Mouse (Mus musculus) C2C12 (cell line): ENCODE measurements around the gene Scn4a. TPM values are rescaled to one million over a fixed set of nuclear protein-coding genes. Genes with fewer than 3 reads are reported as not detected.
A peak's percentile ranks its signal among the peaks of the same experiment; 100 is the strongest.

Source experiments
- H3K27me3 ChIP-seq: one replicate; pipeline ENCODE4 v1.6.1; 2011; ENCODE audit not compliant: control insufficient read depth, insufficient read depth, insufficient read length
- H3K36me3 ChIP-seq: one replicate; pipeline ENCODE4 v1.6.1; 2011; ENCODE audit not compliant: control insufficient read depth, insufficient read depth
- H3K4me3 ChIP-seq: one replicate; pipeline ENCODE4 v1.5.1; 2011; ENCODE audit warnings: mild to moderate bottlenecking, control low read depth; ENCODE audit not compliant: poor library complexity, insufficient read depth, severe bottlenecking
- H3K79me2 ChIP-seq: one replicate; pipeline ENCODE4 v1.6.1; 2011; ENCODE audit not compliant: control insufficient read depth, insufficient read depth
- H3K79me3 ChIP-seq: one replicate; pipeline ENCODE4 v1.6.1; 2011; ENCODE audit warnings: low read depth, control low read depth
- H3ac ChIP-seq: one replicate; pipeline ENCODE3; 2011; ENCODE audit warnings: low read depth; ENCODE audit not compliant: control insufficient read depth, insufficient read length
- CEBPB ChIP-seq: IDR thresholded peaks from one replicate; pipeline ENCODE4 v1.6.1; 2011; ENCODE audit warnings: low read depth, mild to moderate bottlenecking, control low read depth, moderate library complexity
- CTCF ChIP-seq: IDR thresholded peaks from one replicate; pipeline ENCODE4 v1.5.1; 2011; ENCODE audit not compliant: control insufficient read depth, insufficient read depth, insufficient read length
- FOSL1 ChIP-seq: IDR thresholded peaks from one replicate; pipeline ENCODE4 v1.8.0; 2011; ENCODE audit warnings: mild to moderate bottlenecking, low read length; ENCODE audit not compliant: poor library complexity, insufficient read depth, severe bottlenecking
- MAX ChIP-seq: IDR thresholded peaks from one replicate; pipeline ENCODE4 v1.6.1; 2011; ENCODE audit warnings: mild to moderate bottlenecking, control low read depth
- MYOD1 ChIP-seq: IDR thresholded peaks from one replicate; pipeline ENCODE4 v1.6.1; 2011; ENCODE audit warnings: low read depth; ENCODE audit not compliant: control insufficient read depth, insufficient read length
- MYOG ChIP-seq: IDR thresholded peaks from one replicate; pipeline ENCODE4 v1.6.1; 2011; ENCODE audit not compliant: control insufficient read depth, insufficient read length; ENCODE audit errors: extremely low read depth
- USF1 ChIP-seq: IDR thresholded peaks from one replicate; pipeline ENCODE4 v1.6.1; 2011; ENCODE audit warnings: low read depth, mild to moderate bottlenecking, control low read depth, moderate library complexity
- polyA plus RNA-seq: library from polyadenylated mRNA; unstranded; fragments of >200 nt; fragmentation: generic; extraction: Trizol; gene quantifications from one replicate; pipeline ENCODE4 v1.2.1, GENCODE M21; 2012; ENCODE audit warnings: missing spikeins

Scn4a gene
- polyA plus RNA-seq, 1 experiment: 0.02 TPM

DNA sequence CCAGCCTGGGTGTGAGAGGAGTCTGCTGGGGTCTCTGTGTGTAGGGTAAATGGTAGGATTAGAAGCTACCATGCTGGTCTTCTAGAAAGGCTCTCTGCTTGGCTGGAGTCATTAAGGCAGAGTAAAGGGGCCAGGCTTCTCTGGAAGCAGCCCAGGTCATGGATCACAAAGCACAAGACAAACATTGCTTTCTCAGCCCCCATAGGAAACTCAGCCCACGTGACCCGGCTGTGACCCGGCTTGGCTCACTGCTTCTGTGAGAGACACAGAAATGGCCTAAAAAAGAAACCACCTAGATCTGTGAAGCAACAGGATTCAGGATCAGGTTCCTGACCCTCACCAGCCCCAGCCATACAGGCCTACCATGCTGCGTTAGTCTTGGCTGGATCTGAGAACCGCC lies 28.2 kb downstream of the Scn4a start:
- no peak overlapping the region for H3K4me3 ChIP-seq
- H3K79me3 ChIP-seq: no peaks in the 10 kb centered on the region
- H3K79me2 ChIP-seq: no peaks in the 10 kb centered on the region
- H3K27me3 ChIP-seq: peaks cover 37% of the 10 kb centered on the region
- TF ChIP-seq CTCF (no peak), MYOD1 (no peak), USF1 (peak; percentile 56), FOSL1 (no peak)
- no peak overlapping the region for H3ac ChIP-seq
- no peaks in the 10 kb centered on the region for H3K36me3 ChIP-seq

DNA sequence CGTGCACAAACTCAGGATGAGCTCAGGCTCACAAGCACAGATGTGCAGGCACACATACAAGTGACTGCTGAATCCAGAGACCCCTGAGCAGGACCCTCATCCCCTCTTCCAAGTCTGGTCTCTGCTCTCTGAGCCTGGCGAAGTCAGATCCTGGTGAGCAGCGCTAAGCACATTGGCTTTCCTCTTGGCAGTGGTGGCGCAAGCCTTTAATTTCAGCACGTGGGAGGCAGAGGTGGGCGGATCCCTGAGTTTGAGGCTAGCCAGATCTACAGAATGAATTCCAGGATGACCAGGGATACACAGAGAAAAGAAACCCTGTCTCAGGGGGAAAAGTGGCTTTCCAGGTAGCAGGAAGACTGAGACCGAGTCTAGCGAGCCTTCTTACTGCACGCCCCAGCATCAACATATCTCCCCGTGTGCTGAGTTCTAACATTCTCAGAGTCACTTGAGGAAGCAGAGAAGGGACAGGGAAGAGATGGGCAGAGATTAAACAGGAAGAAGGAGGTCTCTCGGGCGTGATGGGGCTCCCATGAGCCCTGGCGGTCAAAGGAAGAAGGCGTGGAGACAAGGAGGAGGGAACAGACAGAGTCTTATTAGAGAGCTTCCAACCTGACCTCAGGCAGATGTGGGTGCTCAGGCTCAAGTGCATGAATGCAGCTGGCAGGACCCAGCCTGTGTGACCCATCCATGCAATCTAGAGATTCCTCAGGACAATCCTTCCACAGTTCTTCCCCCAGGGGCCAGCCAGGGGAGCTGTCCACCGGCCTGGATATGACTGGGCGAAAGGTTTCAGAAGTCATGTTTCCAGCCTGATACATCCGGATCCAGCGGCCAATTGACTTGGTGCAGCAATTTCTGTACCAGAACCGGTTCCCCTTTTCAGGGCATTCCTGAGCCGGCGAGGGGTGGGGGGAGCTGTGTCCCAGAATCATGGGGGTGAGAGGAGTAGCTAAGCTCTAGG lies 34.4 kb downstream of the Scn4a start:
- Histone ChIP-seq H3ac (no peak overlapping the region), H3K79me3 (no peaks in the 10 kb centered on the region), H3K4me3 (no peak overlapping the region), H3K27me3 (peaks cover 66% of the 10 kb centered on the region), H3K36me3 (no peaks in the 10 kb centered on the region), H3K79me2 (no peaks in the 10 kb centered on the region)
- TF ChIP-seq USF1: no peak
- no peak for TF ChIP-seq CEBPB
- no peak for TF ChIP-seq CTCF
- no peak for TF ChIP-seq MYOD1
- TF ChIP-seq MYOG: no peak
- TF ChIP-seq MAX: no peak
- TF ChIP-seq FOSL1: no peak

DNA sequence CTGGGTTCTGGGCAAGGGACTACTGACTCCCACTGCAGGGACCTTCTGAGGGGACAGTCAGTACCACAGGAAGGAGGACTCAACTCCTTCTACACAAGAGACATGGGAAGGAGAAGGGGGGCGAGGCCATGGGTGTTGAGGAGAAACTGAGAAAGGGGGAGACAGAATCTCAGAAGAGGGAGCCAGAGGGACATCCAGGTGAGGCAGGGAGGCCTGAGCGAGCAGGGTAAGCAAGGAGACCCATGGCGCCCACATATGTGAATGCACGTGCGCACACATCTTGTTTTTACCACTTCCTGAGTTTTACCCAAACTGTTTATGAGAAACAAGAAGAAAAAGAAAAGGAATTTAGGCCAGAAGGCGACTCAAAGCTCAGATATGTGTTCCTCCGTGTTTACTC lies 35.3 kb downstream of the Scn4a start:
- Histone ChIP-seq H3K27me3 (peaks cover 71% of the 10 kb centered on the region), H3ac (no peak overlapping the region), H3K79me3 (no peaks in the 10 kb centered on the region), H3K79me2 (no peaks in the 10 kb centered on the region), H3K4me3 (no peak overlapping the region), H3K36me3 (no peaks in the 10 kb centered on the region)
- TF ChIP-seq MYOG: no peak
- TF ChIP-seq MAX: no peak
- TF ChIP-seq USF1: no peak
- TF ChIP-seq MYOD1: no peak
- TF ChIP-seq FOSL1: no peak
- TF ChIP-seq CTCF: no peak
- TF ChIP-seq CEBPB: no peak

DNA sequence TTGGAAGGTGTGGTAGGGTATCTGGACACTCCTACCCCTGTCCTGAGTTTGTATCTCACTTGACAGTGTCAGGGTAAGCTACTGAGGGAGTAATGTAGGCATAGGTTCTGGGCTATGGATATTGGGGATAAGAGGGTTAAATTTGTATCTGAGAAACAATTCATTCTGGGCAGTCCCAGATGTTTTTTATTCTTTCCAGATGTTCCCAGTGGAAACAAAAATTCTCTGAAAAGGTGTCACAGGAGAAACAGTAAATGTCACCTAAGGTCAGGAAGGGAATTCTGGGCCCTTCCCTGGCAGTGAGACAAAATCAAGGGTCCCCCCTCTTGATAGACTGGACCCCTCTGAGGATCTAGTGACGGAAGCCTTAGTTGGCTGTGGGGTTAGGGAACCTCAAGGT lies 36.7 kb downstream of the Scn4a start:
- H3K36me3 ChIP-seq: no peaks in the 10 kb centered on the region
- no peaks in the 10 kb centered on the region for H3K79me2 ChIP-seq
- peaks cover 71% of the 10 kb centered on the region for H3K27me3 ChIP-seq
- H3ac ChIP-seq: no peak overlapping the region
- TF ChIP-seq MYOD1 (no peak), MAX (no peak), USF1 (no peak), CEBPB (no peak), CTCF (no peak), MYOG (no peak), FOSL1 (no peak)
- no peaks in the 10 kb centered on the region for H3K79me3 ChIP-seq
- no peak overlapping the region for H3K4me3 ChIP-seq

DNA sequence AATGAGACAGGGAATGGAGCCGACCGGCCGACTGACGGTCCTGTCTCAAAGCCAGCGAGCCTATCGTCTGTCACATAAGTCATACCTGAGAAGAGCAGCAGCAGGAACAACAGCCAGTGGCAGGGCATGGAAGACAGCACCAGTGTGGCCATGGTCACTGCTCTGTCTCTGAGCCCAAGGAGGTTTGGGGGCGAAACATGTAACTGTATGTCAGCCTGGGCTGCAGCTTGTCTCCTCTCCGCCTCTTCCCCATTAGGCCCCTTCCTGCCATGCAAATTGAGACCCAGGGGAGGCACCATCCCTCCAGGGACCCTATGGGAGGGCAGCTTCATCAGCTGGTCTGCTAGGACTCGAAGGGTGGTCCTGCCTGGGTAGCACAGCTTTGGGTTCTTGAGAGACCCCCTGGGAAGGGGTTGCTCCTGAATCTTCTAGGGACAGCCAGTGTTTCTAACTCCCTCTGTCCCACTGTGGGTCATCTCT lies 38.7 kb downstream of the Scn4a start, which contains the start of gene Cd79b:
TSS of gene Cd79b (minus strand) at position 430 of the 480 bp plus-strand sequence.
- H3K36me3 ChIP-seq: no peaks in the 10 kb centered on the region
- no peak within 1 kb of the TSS for H3ac ChIP-seq
- peaks cover 67% of the 10 kb centered on the region for H3K27me3 ChIP-seq
- no peaks in the 10 kb centered on the region for H3K79me3 ChIP-seq
- H3K79me2 ChIP-seq: no peaks in the 10 kb centered on the region
- TF ChIP-seq USF1 (no peak), MYOD1 (no peak), CTCF (no peak), MAX (no peak), MYOG (no peak)
- H3K4me3 ChIP-seq: no peak within 1 kb of the TSS
